In the genomic region with DNA sequence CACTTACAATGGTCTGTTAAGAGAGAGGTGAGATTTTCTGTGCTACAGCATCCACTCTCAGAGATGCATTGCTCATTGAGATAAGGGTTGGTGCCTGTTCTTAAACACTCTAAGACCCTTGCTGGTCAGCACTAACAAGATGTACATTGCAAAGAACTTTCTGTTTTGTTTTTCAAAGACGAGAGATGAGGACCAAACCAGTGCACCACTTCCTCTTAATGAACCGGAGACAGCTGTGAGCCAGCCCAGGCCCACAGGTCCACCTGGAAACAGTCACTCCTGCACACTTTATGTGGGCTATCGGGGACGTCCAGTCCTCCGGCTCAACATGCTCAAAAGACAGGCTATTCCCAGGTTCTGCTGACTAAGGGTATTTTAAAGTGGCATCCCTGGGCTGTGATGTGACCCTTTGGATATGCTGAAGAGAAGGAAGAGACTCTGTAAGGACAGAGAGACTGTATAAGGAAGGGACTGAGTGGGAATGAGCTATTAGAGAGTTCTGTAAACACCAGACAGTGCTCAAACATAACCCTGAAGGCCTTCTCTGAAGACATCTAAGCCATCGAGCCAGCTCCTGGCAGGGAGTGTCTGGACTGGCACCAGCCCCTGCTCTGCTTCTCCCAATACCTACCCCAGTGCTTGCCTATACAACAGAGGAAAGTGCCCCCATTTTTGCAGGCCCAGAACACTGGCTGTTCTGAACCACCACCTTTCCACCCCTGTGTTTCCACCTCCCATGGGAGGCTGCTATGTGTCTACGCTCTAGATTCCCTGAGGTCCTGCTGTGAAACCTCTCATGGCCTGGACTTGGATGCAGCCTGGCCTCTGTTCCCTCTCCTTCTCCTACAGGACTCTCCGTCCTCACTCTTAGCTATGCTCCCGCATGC, we compare ENCODE assay signal across 18 mouse cellular contexts. TPM values are rescaled to one million over a fixed set of nuclear protein-coding genes. Genes with fewer than 3 reads are reported as not detected.
DNase-seq lines count a peak whose midpoint lies in the region; ATAC-seq and TF ChIP-seq lines count a peak whose summit lies in the region.
"Had no signal": no experiment of that assay in that cellular context is flagged by ENCODE, and none has a peak within 500 bp of the region (broad histone marks: within the 10 kb centered on the region; RNA-seq: fewer than 3 reads in every experiment).

No protein-coding gene starts in this region.

- peak; percentile 42 for DNase-seq in cerebellum, adult 11-12 months
- DNase-seq in cerebellum, postnatal 10 days: no peak
- DNase-seq in spleen, adult 2 months (ENCODE audit: low read depth in 1 of 2, low spot score in 2 of 2): no peak
- DNase-seq in spleen, postnatal 10 days (ENCODE audit: low spot score in 2 of 2): no peak
- DNase-seq in thymus, postnatal 25 days: peak; percentile 44
- no peak for DNase-seq in left cerebral cortex, postnatal 4 days
- no peak for DNase-seq in lung, postnatal 36 days
- DNase-seq: adrenal gland, adult 2 months; gastrocnemius, postnatal 25 days; kidney, postnatal 36 days had no signal

- H3K27ac ChIP-seq in spleen, adult 2 months (ENCODE audit: insufficient read depth, low read length): peak overlapping the region; percentile 62
- H3K27ac ChIP-seq: embryonic facial prominence, embryonic 13.5 days; heart, embryonic 13.5 days; hindbrain, embryonic 12.5 days; liver, embryonic 14.5 days; midbrain, embryonic 12.5 days had no signal

- no peak for TF ChIP-seq CTCF in spleen, adult 2 months (IDR thresholded peaks at IDR 0.05; ENCODE audit: extremely low read depth, insufficient read depth, insufficient read length, insufficient replicate concordance)

- WGBS in spleen, adult 2 months: 39% methylated on average over 9 of the region's 9 CpGs

- H3K27me3 ChIP-seq in spleen, adult 2 months (ENCODE audit: control insufficient read depth, insufficient read depth, low read length): no peaks in the 10 kb centered on the region
- H3K27me3 ChIP-seq: embryonic facial prominence, embryonic 13.5 days; hindbrain, embryonic 12.5 days; midbrain, embryonic 12.5 days had no signal

- TF ChIP-seq POLR2A in spleen, adult 2 months (IDR thresholded peaks at IDR 0.05; ENCODE audit: low read depth, low read length): no peak

- peak; percentile 44 to 47; a peak in 2 of 4 replicates for ATAC-seq in hematopoietic stem cell, adult 5-6 weeks (replicated peaks in 1 of 2; ENCODE audit: insufficient read depth in 1 of 2, low FRiP score in 2 of 2, low TSS enrichment in 1 of 2, low read depth in 1 of 2, poor library complexity in 2 of 2, severe bottlenecking in 2 of 2)
- ATAC-seq: intestine, postnatal 0 days had no signal

- H3K4me1 ChIP-seq in spleen, adult 2 months (ENCODE audit: control insufficient read depth, insufficient read depth, insufficient read length): peaks cover 31% of the 10 kb centered on the region
- H3K4me1 ChIP-seq: embryonic facial prominence, embryonic 13.5 days; hindbrain, embryonic 12.5 days; midbrain, embryonic 12.5 days had no signal

- intact Hi-C loops in left cerebral cortex, postnatal 4 days (cut with DNase I): no loop called here

- no peak overlapping the region for H3K4me3 ChIP-seq in spleen, adult 2 months (ENCODE audit: extremely low read depth, insufficient read depth, insufficient read length)
- H3K4me3 ChIP-seq: embryonic facial prominence, embryonic 13.5 days; heart, embryonic 13.5 days; hindbrain, embryonic 12.5 days; midbrain, embryonic 12.5 days had no signal

- no peaks in the 10 kb centered on the region for H3K36me3 ChIP-seq in spleen, adult 2 months (ENCODE audit: control insufficient read depth, insufficient read depth, low read length)
- H3K36me3 ChIP-seq: embryonic facial prominence, embryonic 13.5 days; heart, embryonic 13.5 days; hindbrain, embryonic 12.5 days; midbrain, embryonic 12.5 days had no signal

RNA-seq across cellular contexts. Expression of gene Mxd4, which starts 43.3 kb away (rescaled TPM):
- polyA plus RNA-seq in spleen, adult 2 months (2012; rRNA removed): 147 and 188 TPM in 2 replicates
- total RNA-seq in hematopoietic stem cell, adult 5-6 weeks (2017): 29.2 and 40.0 TPM in 2 replicates
- total RNA-seq in left cerebral cortex, postnatal 4 days (2021): 10 to 100 TPM; 60.6 to 65.7 TPM

RNA-seq across cellular contexts. Expression of gene Zfyve28, which starts 57.4 kb away (rescaled TPM):
- polyA plus RNA-seq in spleen, adult 2 months (2012; rRNA removed): 3.8 and 7.5 TPM in 2 replicates
- total RNA-seq in hematopoietic stem cell, adult 5-6 weeks (2017): 1.2 and 1.4 TPM in 2 replicates
- total RNA-seq in left cerebral cortex, postnatal 4 days (2021): 10 to 100 TPM; 18.7 to 19.9 TPM

RNA-seq across cellular contexts. Expression of gene Cfap99, which starts 57.6 kb away (rescaled TPM):
- 0.04 TPM in 2 replicates for polyA plus RNA-seq in spleen, adult 2 months (2012; rRNA removed)
- not detected in 2 replicates for total RNA-seq in hematopoietic stem cell, adult 5-6 weeks (2017)
- total RNA-seq in left cerebral cortex, postnatal 4 days (2021): under 1 TPM; 0.30 to 0.38 TPM
- total RNA-seq: adrenal gland, adult 2 months; gastrocnemius, postnatal 25 days had no signal
- polyA plus RNA-seq: adrenal gland, adult 2 months; embryonic facial prominence, embryonic 13.5 days; heart, embryonic 13.5 days; intestine, postnatal 0 days; limb, embryonic 11.5 days; liver, embryonic 14.5 days; midbrain, embryonic 12.5 days had no signal

Comparison
In these comparisons a context has a peak if more than half of its experiments do, and no peak if none do; other contexts are left out.
1. DNase-seq: peak in cerebellum, adult 11-12 months (single experiment) and thymus, postnatal 25 days (single experiment); none in cerebellum, postnatal 10 days (0 of 2), spleen, adult 2 months (0 of 2), spleen, postnatal 10 days (0 of 2), left cerebral cortex, postnatal 4 days (single experiment) and lung, postnatal 36 days (single experiment).